8 mouse cellular contexts compared by ENCODE assay signal in the genomic region with DNA sequence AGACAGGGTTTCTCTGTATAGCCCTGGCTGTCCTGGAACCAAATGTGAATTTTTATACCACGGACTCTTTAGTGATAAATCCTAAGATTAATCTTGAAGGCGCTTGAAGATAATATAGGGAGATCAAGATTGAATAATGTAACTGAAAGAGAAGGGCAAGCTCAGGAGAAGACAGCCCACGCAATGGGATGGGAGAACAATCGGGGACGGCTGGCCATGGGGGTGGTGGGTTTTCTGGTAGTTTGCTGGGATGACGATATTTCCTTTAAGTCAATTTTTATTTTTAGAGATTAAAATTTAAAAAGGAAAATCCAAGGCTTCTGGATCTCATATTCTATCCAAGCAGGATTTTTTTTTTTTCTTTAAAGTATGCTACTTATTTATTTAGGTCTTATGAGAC. TPM values are rescaled to one million over a fixed set of nuclear protein-coding genes. Genes with fewer than 3 reads are reported as not detected.
A peak's percentile ranks its signal among the peaks of the same experiment; 100 is the strongest.
DNase-seq lines count a peak whose midpoint lies in the region; ATAC-seq and TF ChIP-seq lines count a peak whose summit lies in the region.

No protein-coding gene starts in this region.

- H3K9me3 ChIP-seq in kidney, embryonic 14.5 days (ENCODE audit: control insufficient read depth, low read length), result no peaks in the 10 kb centered on the region
- H3K9me3 ChIP-seq in embryonic facial prominence, embryonic 11.5 days (replicated peaks; ENCODE audit: control insufficient read depth, low read length), result no peaks in the 10 kb centered on the region
- H3K9me3 ChIP-seq in intestine, embryonic 15.5 days, result no peaks in the 10 kb centered on the region

- H3K27me3 ChIP-seq in kidney, embryonic 14.5 days (ENCODE audit: control insufficient read depth, insufficient read depth, low read length), result no peaks in the 10 kb centered on the region
- H3K27me3 ChIP-seq in embryonic facial prominence, embryonic 11.5 days (ENCODE audit: control insufficient read depth, insufficient read depth, low read length), result no peaks in the 10 kb centered on the region
- H3K27me3 ChIP-seq in intestine, embryonic 15.5 days (replicated peaks), result no peaks in the 10 kb centered on the region
- no peaks in the 10 kb centered on the region for H3K27me3 ChIP-seq in myocyte (ENCODE audit: control insufficient read depth, insufficient read depth, insufficient read length)

- no peaks in the 10 kb centered on the region for H3K79me2 ChIP-seq in myocyte (ENCODE audit: control insufficient read depth, insufficient read depth)

- no peaks in the 10 kb centered on the region for H3K4me1 ChIP-seq in kidney, embryonic 14.5 days (ENCODE audit: control insufficient read depth, insufficient read depth, low read length)
- H3K4me1 ChIP-seq in embryonic facial prominence, embryonic 11.5 days (ENCODE audit: control insufficient read depth, insufficient read depth, low read length), result no peaks in the 10 kb centered on the region
- H3K4me1 ChIP-seq in intestine, embryonic 15.5 days (replicated peaks), result peaks cover 9% of the 10 kb centered on the region; the same call in 1 of the 2 replicates

- H3K9ac ChIP-seq in kidney, embryonic 14.5 days (ENCODE audit: low read depth, low read length), result peak overlapping the region; percentile 58; the same call in 1 of the 2 replicates
- peak overlapping the region; percentile 59 for H3K9ac ChIP-seq in embryonic facial prominence, embryonic 11.5 days (replicated peaks; ENCODE audit: low read length)
- H3K9ac ChIP-seq in intestine, embryonic 15.5 days, result peak overlapping the region; percentile 61; the same call in 1 of the 2 replicates

- no peak for TF ChIP-seq POLR2A in myocyte (IDR thresholded peaks at IDR 0.05; ENCODE audit: insufficient read length, low read depth)

- 0 out of 2 replicates have a peak, but pooled peaks have one; percentile 7 for ATAC-seq in kidney, embryonic 14.5 days (ENCODE audit: low FRiP score, low TSS enrichment)
- ATAC-seq in embryonic facial prominence, embryonic 11.5 days (replicated peaks; ENCODE audit: insufficient number of reproducible peaks, low FRiP score, low TSS enrichment, low read depth), result 0 out of 2 replicates have a peak, but pooled peaks have one; percentile 20
- ATAC-seq in intestine, embryonic 15.5 days, result peak; percentile 12

- DNase-seq in kidney, postnatal 14 days, result no peak
- DNase-seq in embryonic facial prominence, embryonic 11.5 days (ENCODE audit: low spot score), result no peak
- no peak for DNase-seq in spleen, postnatal 14 days (ENCODE audit: low spot score in 2 of 2)
- no peak for DNase-seq in layer of hippocampus, adult 9-11 months
- no peak for DNase-seq in cerebellum, postnatal 10 days

- H3K4me2 ChIP-seq in kidney, embryonic 14.5 days (replicated peaks; ENCODE audit: low read depth, low read length), result peak overlapping the region; percentile 87
- H3K4me2 ChIP-seq in embryonic facial prominence, embryonic 11.5 days (ENCODE audit: low read depth, low read length), result peak overlapping the region; percentile 87
- peak overlapping the region; percentile 79 for H3K4me2 ChIP-seq in intestine, embryonic 15.5 days (replicated peaks)
- peak overlapping the region; percentile 93 for H3K4me2 ChIP-seq in myocyte (ENCODE audit: low read depth)

- H3ac ChIP-seq in myocyte (ENCODE audit: control insufficient read depth, insufficient read length), result peak overlapping the region; percentile 15

- peak overlapping the region; percentile 30; the same call in 1 of the 2 replicates for H3K27ac ChIP-seq in kidney, embryonic 14.5 days (ENCODE audit: low read depth, low read length)
- H3K27ac ChIP-seq in embryonic facial prominence, embryonic 11.5 days (replicated peaks; ENCODE audit: low read depth, low read length), result no peak overlapping the region
- peak overlapping the region; percentile 40; the same call in 1 of the 2 replicates for H3K27ac ChIP-seq in intestine, embryonic 15.5 days

- 44% methylated on average over 6 of the region's 6 CpGs for WGBS in kidney, embryonic 14.5 days
- WGBS in embryonic facial prominence, embryonic 11.5 days, result 54% methylated on average over 6 of the region's 6 CpGs
- 42% methylated on average over 6 of the region's 6 CpGs for WGBS in intestine, embryonic 15.5 days

- peak overlapping the region; percentile 54 for H3K4me3 ChIP-seq in kidney, embryonic 14.5 days (ENCODE audit: low read length)
- H3K4me3 ChIP-seq in embryonic facial prominence, embryonic 11.5 days (ENCODE audit: low read depth, low read length), result peak overlapping the region; percentile 44
- H3K4me3 ChIP-seq in intestine, embryonic 15.5 days (replicated peaks), result peak overlapping the region; percentile 42
- H3K4me3 ChIP-seq in myocyte, result peak overlapping the region; percentile 44

- H3K36me3 ChIP-seq in kidney, embryonic 14.5 days (ENCODE audit: control insufficient read depth, insufficient read depth, low read length), result peaks cover 5% of the 10 kb centered on the region; the same call in 1 of the 2 replicates
- H3K36me3 ChIP-seq in embryonic facial prominence, embryonic 11.5 days (replicated peaks; ENCODE audit: control insufficient read depth, insufficient read depth, low read depth, low read length), result no peaks in the 10 kb centered on the region
- no peaks in the 10 kb centered on the region for H3K36me3 ChIP-seq in intestine, embryonic 15.5 days
- no peaks in the 10 kb centered on the region for H3K36me3 ChIP-seq in myocyte (ENCODE audit: control insufficient read depth, insufficient read depth)

TF ChIP-seq in myocyte, 11 proteins besides CTCF, POLR2A, EP300 and RAD21:
- TF ChIP-seq E2F4 (IDR thresholded peaks at IDR 0.05; ENCODE audit: insufficient read depth) (no peak), MYOG (IDR thresholded peaks at IDR 0.05; ENCODE audit: control insufficient read depth in 1 of 3, insufficient read depth in 1 of 3, insufficient read length in 2 of 3, low read depth in 2 of 3) (no peak), MAX (IDR thresholded peaks at IDR 0.05; ENCODE audit: low read depth) (no peak), TCF12 (IDR thresholded peaks at IDR 0.05; ENCODE audit: insufficient read depth, poor library complexity, severe bottlenecking) (no peak), REST (IDR thresholded peaks at IDR 0.05; ENCODE audit: insufficient read depth, insufficient read length) (no peak)
TF ChIP-seq in myocyte: peak in this region for 0.

RNA-seq across cellular contexts. Expression of a gene that starts 10.0 kb away (rescaled TPM):
- polyA plus RNA-seq in kidney, embryonic 14.5 days (2014; fragmentation: Nextera tagmentation; extraction: Ambion mirVana), result 63.9 and 78.8 TPM in 2 replicates
- polyA plus RNA-seq in embryonic facial prominence, embryonic 11.5 days (2014; fragmentation: Nextera tagmentation; extraction: Ambion mirVana), result 57.1 and 65.5 TPM in 2 replicates
- polyA plus RNA-seq in intestine, embryonic 15.5 days (2015; fragmentation: Nextera tagmentation; extraction: Ambion mirVana), result 64.5 and 65.0 TPM in 2 replicates
- polyA plus RNA-seq in myocyte (2012; fragmentation: generic; extraction: Trizol), result 132 TPM

RNA-seq across cellular contexts. Expression of a gene that starts 10.0 kb away (rescaled TPM):
- 19.7 and 21.4 TPM in 2 replicates for polyA plus RNA-seq in kidney, embryonic 14.5 days (2014; fragmentation: Nextera tagmentation; extraction: Ambion mirVana)
- 26.4 and 27.5 TPM in 2 replicates for polyA plus RNA-seq in embryonic facial prominence, embryonic 11.5 days (2014; fragmentation: Nextera tagmentation; extraction: Ambion mirVana)
- polyA plus RNA-seq in intestine, embryonic 15.5 days (2015; fragmentation: Nextera tagmentation; extraction: Ambion mirVana), result 21.7 and 24.1 TPM in 2 replicates
- polyA plus RNA-seq in myocyte (2012; fragmentation: generic; extraction: Trizol), result 35.5 TPM

RNA-seq across cellular contexts. Expression of a gene that starts 20.0 kb away (rescaled TPM):
- polyA plus RNA-seq in kidney, embryonic 14.5 days (2014; fragmentation: Nextera tagmentation; extraction: Ambion mirVana), result 0.80 and 1.1 TPM in 2 replicates
- 0.22 and 0.36 TPM in 2 replicates for polyA plus RNA-seq in embryonic facial prominence, embryonic 11.5 days (2014; fragmentation: Nextera tagmentation; extraction: Ambion mirVana)
- 0.35 and 0.54 TPM in 2 replicates for polyA plus RNA-seq in intestine, embryonic 15.5 days (2015; fragmentation: Nextera tagmentation; extraction: Ambion mirVana)
- polyA plus RNA-seq in myocyte (2012; fragmentation: generic; extraction: Trizol), result 0.98 TPM

RNA-seq across cellular contexts. Expression of a gene that starts 43.9 kb away (rescaled TPM):
- 1.2 and 1.6 TPM in 2 replicates for polyA plus RNA-seq in kidney, embryonic 14.5 days (2014; fragmentation: Nextera tagmentation; extraction: Ambion mirVana)
- polyA plus RNA-seq in embryonic facial prominence, embryonic 11.5 days (2014; fragmentation: Nextera tagmentation; extraction: Ambion mirVana), result 1.2 and 2.2 TPM in 2 replicates
- polyA plus RNA-seq in intestine, embryonic 15.5 days (2015; fragmentation: Nextera tagmentation; extraction: Ambion mirVana), result 2.7 and 3.2 TPM in 2 replicates
- 4.2 TPM for polyA plus RNA-seq in myocyte (2012; fragmentation: generic; extraction: Trizol)

RNA-seq across cellular contexts. Expression of a gene that starts 48.3 kb away (rescaled TPM):
- polyA plus RNA-seq in kidney, embryonic 14.5 days (2014; fragmentation: Nextera tagmentation; extraction: Ambion mirVana), result 63.4 and 96.7 TPM in 2 replicates
- polyA plus RNA-seq in embryonic facial prominence, embryonic 11.5 days (2014; fragmentation: Nextera tagmentation; extraction: Ambion mirVana), result 82.8 and 83.3 TPM in 2 replicates
- 68.4 and 71.1 TPM in 2 replicates for polyA plus RNA-seq in intestine, embryonic 15.5 days (2015; fragmentation: Nextera tagmentation; extraction: Ambion mirVana)
- 343 TPM for polyA plus RNA-seq in myocyte (2012; fragmentation: generic; extraction: Trizol)
